Mouse (Mus musculus) CH12.LX (cell line): Measurements from ENCODE around the gene Frmd4a. TPM values are rescaled to one million over a fixed set of nuclear protein-coding genes. Genes with fewer than 3 reads are reported as not detected.

Experiments
- DNase-seq: peaks from one replicate; pipeline ENCODE4 v3.0.0-alpha.2; 2013; ENCODE audit errors: extremely low read depth
- H3K27ac ChIP-seq: 2 replicates; pipeline ENCODE4 v1.5.1; 2012; ENCODE audit warnings: low read depth, mild to moderate bottlenecking, control low read depth, moderate library complexity; ENCODE audit not compliant: insufficient read depth
- H3K27me3 ChIP-seq: replicated peaks from 2 replicates; pipeline ENCODE3; 2012; ENCODE audit warnings: inconsistent platforms
- H3K36me3 ChIP-seq, 2 experiments: replicated peaks in 1 of 2; 2 replicates each; pipeline versions ENCODE3 to v1.6.1; 2012; ENCODE audit warnings: inconsistent platforms in 1 of 2, low read length in 1 of 2, mild to moderate bottlenecking in 1 of 2, mixed read lengths in 1 of 2, moderate library complexity in 1 of 2; ENCODE audit not compliant: control insufficient read depth in 1 of 2, insufficient read depth in 1 of 2
- H3K4me1 ChIP-seq, 2 experiments: 2 replicates each; pipeline ENCODE4 v1.6.1; 2012; ENCODE audit warnings: inconsistent platforms in 1 of 2, moderate library complexity in 1 of 2; ENCODE audit not compliant: insufficient read depth in 2 of 2, control insufficient read depth in 1 of 2
- H3K4me2 ChIP-seq: 2 replicates; pipeline ENCODE4 v1.6.1; 2012; ENCODE audit warnings: low read depth, mild to moderate bottlenecking, control low read depth; ENCODE audit not compliant: poor library complexity, insufficient read depth, severe bottlenecking
- H3K4me3 ChIP-seq, 3 experiments: fragments of 150-350 bp in 1 of 3; sonication (generic) in 1 of 3; replicated peaks in 1 of 3; 2 replicates each; pipeline versions ENCODE3 to v1.5.1; 2011 to 2012; ENCODE audit warnings: low read depth in 2 of 3, low read length in 2 of 3, mild to moderate bottlenecking in 2 of 3, moderate library complexity in 2 of 3, control low read depth in 1 of 3, improper control_type of control experiment in 1 of 3, inconsistent platforms in 1 of 3, mixed read lengths in 1 of 3; ENCODE audit not compliant: poor library complexity in 1 of 3
- H3K79me2 ChIP-seq: replicated peaks from 2 replicates; pipeline ENCODE4 v1.6.1; 2012; ENCODE audit warnings: mild to moderate bottlenecking, moderate library complexity; ENCODE audit not compliant: control insufficient read depth, poor library complexity, insufficient read depth, severe bottlenecking; ENCODE audit errors: extremely low read depth
- H3K9ac ChIP-seq: 2 replicates; pipeline ENCODE4 v1.6.1; 2012; ENCODE audit warnings: low read depth, mild to moderate bottlenecking, control low read depth, moderate library complexity; ENCODE audit not compliant: insufficient read depth
- H3K9me3 ChIP-seq: replicated peaks from 2 replicates; pipeline ENCODE3; 2012; ENCODE audit warnings: low read length, inconsistent platforms, mixed read lengths
- CHD1 ChIP-seq: IDR thresholded peaks from 2 replicates; pipeline ENCODE4 v1.6.1; 2012; ENCODE audit warnings: low read depth, low read length, improper control_type of control experiment, inconsistent platforms
- CHD2 ChIP-seq: IDR thresholded peaks from 2 replicates; pipeline ENCODE4 v1.6.1; 2011; ENCODE audit warnings: low read length, improper control_type of control experiment
- E2F4 ChIP-seq: IDR thresholded peaks from 2 replicates; pipeline ENCODE4 v1.6.1; 2011; ENCODE audit warnings: low read depth, low read length, improper control_type of control experiment; ENCODE audit not compliant: insufficient replicate concordance
- HCFC1 ChIP-seq: IDR thresholded peaks from 2 replicates; pipeline ENCODE4 v1.6.1; 2012; ENCODE audit warnings: low read depth, mild to moderate bottlenecking, inconsistent platforms, low read length, improper control_type of control experiment
- IRF4 ChIP-seq: IDR thresholded peaks from 2 replicates; pipeline ENCODE4 v1.6.1; 2014; ENCODE audit warnings: low read depth, mild to moderate bottlenecking, inconsistent platforms, low read length, improper control_type of control experiment
- JUN ChIP-seq: IDR thresholded peaks from 2 replicates; pipeline ENCODE4 v1.6.1; 2011; ENCODE audit warnings: low read depth, mild to moderate bottlenecking, low read length, improper control_type of control experiment, moderate library complexity; ENCODE audit not compliant: insufficient read depth
- KAT2A ChIP-seq: IDR thresholded peaks from 2 replicates; pipeline ENCODE4 v1.6.1; 2012; ENCODE audit warnings: low read length, improper control_type of control experiment, inconsistent platforms; ENCODE audit not compliant: insufficient replicate concordance
- MAFK ChIP-seq: IDR thresholded peaks from 2 replicates; pipeline ENCODE4 v1.6.1; 2011; ENCODE audit warnings: low read length, improper control_type of control experiment; ENCODE audit not compliant: insufficient replicate concordance
- MAZ ChIP-seq: IDR thresholded peaks from 2 replicates; pipeline ENCODE4 v1.6.1; 2012; ENCODE audit warnings: low read depth, mild to moderate bottlenecking, inconsistent platforms, low read length, improper control_type of control experiment, moderate library complexity
- MEF2A ChIP-seq: IDR thresholded peaks from 2 replicates; pipeline ENCODE4 v1.6.1; 2014; ENCODE audit warnings: low read depth, mild to moderate bottlenecking, inconsistent platforms, low read length, improper control_type of control experiment, borderline replicate concordance
- MXI1 ChIP-seq: IDR thresholded peaks from 2 replicates; pipeline ENCODE4 v1.6.1; 2011; ENCODE audit warnings: mild to moderate bottlenecking, low read depth, low read length, improper control_type of control experiment
- MYC ChIP-seq: IDR thresholded peaks from 2 replicates; pipeline ENCODE4 v1.6.1; 2011; ENCODE audit warnings: low read depth, mild to moderate bottlenecking, improper control_type of control experiment, low read length
- NELFE ChIP-seq: IDR thresholded peaks from 2 replicates; pipeline ENCODE4 v1.6.1; 2011; ENCODE audit warnings: low read depth, low read length, improper control_type of control experiment
- PAX5 ChIP-seq: IDR thresholded peaks from 2 replicates; pipeline ENCODE4 v1.6.1; 2012; ENCODE audit warnings: low read length, inconsistent platforms, mixed read lengths
- POLR2AphosphoS2 ChIP-seq: IDR thresholded peaks from 2 replicates; pipeline ENCODE4 v1.6.1; 2011; ENCODE audit warnings: low read depth, low read length, improper control_type of control experiment
- SMC3 ChIP-seq: IDR thresholded peaks from 2 replicates; pipeline ENCODE4 v1.6.1; 2011; ENCODE audit warnings: low read depth, low read length, improper control_type of control experiment
- TBP ChIP-seq: conservative IDR thresholded peaks from 2 replicates; pipeline ENCODE4 v1.6.1; 2011; ENCODE audit warnings: low read depth, low read length, improper control_type of control experiment
- UBTF ChIP-seq: IDR thresholded peaks from 2 replicates; pipeline ENCODE4 v1.6.1; 2012; ENCODE audit warnings: low read depth, mild to moderate bottlenecking, inconsistent platforms, low read length, improper control_type of control experiment, moderate library complexity
- USF2 ChIP-seq: conservative IDR thresholded peaks from 2 replicates; pipeline ENCODE4 v1.6.1; 2011; ENCODE audit warnings: low read depth, low read length, improper control_type of control experiment
- dilution Hi-C: fragments of 300-500 bp; cut with MboI; formaldehyde crosslinking; loops from 2 replicates; pipeline ENCODE4 v1.14.3; 2020; ENCODE audit warnings: low sequenced_read_pairs; ENCODE audit not compliant: extremely low pct_unique_long_range_greater_than_20kb, extremely low pct_ligation_motif_present
- in situ Hi-C: fragments of 300-500 bp; cut with MboI; formaldehyde crosslinking; loops from 3 replicates; pipeline ENCODE4 v1.14.3; 2019; ENCODE audit warnings: low sequenced_read_pairs, low pct_ligation_motif_present, low pct_unique_long_range_greater_than_20kb, mixed read lengths
- polyA plus RNA-seq: library from polyadenylated mRNA; unstranded; fragments of >175 nt; gene quantifications from 2 replicates; pipeline ENCODE4 v1.2.1, GENCODE M21; 2012; ENCODE audit warnings: low read depth; ENCODE audit not compliant: insufficient read length
- total RNA-seq, 2 experiments: library from RNA; depleted of rRNA; stranded (reverse); fragments of 300-350 nt in 1 of 2; fragments of >200 nt in 1 of 2; gene quantifications; 2 replicates each; pipeline ENCODE4 v1.2.3; 2012 to 2014

Frmd4a gene
- total and polyA plus RNA-seq, 3 experiments = 0.13 to 2.0 (median 0.32) TPM

DNA sequence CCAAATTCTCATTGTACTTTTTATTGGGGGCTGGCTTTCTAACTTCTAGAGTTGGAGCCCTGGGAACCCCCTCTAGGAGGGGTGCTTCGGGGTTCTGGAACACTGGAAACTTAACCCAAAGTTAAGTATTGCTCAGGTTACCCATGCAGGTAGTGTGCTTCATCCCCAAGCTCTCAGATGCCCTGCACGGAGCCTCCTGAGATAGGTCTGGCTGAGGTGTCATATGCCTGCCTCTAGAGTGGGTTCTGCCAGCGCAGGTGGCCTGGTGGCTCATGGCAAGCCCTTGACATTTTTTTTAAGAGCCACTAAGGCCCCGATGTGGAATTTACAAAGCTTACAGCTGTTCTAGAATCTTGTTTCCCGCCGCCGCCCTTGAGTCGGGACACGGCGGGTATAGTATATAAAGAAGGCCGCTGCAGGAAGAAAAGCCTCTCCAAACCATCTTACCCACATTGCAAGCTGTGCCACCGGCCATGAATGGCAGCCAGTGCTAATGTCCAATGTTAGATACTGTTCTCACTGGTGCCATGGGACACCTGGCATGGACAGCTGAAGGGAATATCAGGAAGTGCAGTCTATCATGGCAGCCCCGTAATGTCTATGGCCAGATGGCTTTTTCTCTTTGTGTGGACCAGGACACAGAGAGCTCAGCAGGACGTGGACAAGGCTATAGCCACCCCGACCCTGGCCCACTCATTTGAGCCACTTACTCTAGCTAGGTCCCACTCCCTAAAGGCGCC, 396.2 kb downstream of the Frmd4a start:
- TF ChIP-seq SMC3 (no peak), JUN (no peak), TBP (no peak), MAZ (no peak), MXI1 (no peak), E2F4 (no peak), CHD2 (no peak), CHD1 (no peak), MYC (no peak), PAX5 (no peak), HCFC1 (no peak), KAT2A (no peak), IRF4 (no peak), MEF2A (no peak), NELFE (no peak), MAFK (no peak), UBTF (no peak), USF2 (no peak)
- H3K4me3 ChIP-seq = no peak overlapping the region
- no peak for DNase-seq
- dilution Hi-C loops (no loop called here), in situ Hi-C loops (no loop called here)
- H3K9ac ChIP-seq = no peak overlapping the region
- H3K9me3 ChIP-seq = no peaks in the 10 kb centered on the region
- peaks cover 9 to 32% of the 10 kb centered on the region in 2 experiments for H3K4me1 ChIP-seq
- H3K79me2 ChIP-seq = no peaks in the 10 kb centered on the region
- H3K27ac ChIP-seq = no peak overlapping the region
- no peak overlapping the region for H3K4me2 ChIP-seq
- H3K27me3 ChIP-seq = no peaks in the 10 kb centered on the region
- no peaks in the 10 kb centered on the region for H3K36me3 ChIP-seq

- H3K27me3 ChIP-seq = no peaks in the 10 kb centered on the region
- no peak for DNase-seq
- no peak overlapping the region for H3K9ac ChIP-seq
- no peak overlapping the region for H3K27ac ChIP-seq
- no peaks in the 10 kb centered on the region for H3K36me3 ChIP-seq
- no peaks in the 10 kb centered on the region for H3K79me2 ChIP-seq
- H3K4me1 ChIP-seq = peaks cover 0 to 18% of the 10 kb centered on the region in 2 experiments; a peak in 2 of 4 replicates
- dilution Hi-C loops = no loop called here
- H3K9me3 ChIP-seq = no peaks in the 10 kb centered on the region
- no peak overlapping the region for H3K4me2 ChIP-seq
- TF ChIP-seq USF2 = no peak
- TF ChIP-seq POLR2AphosphoS2 = no peak
- no peak overlapping the region for H3K4me3 ChIP-seq
- in situ Hi-C loops = no loop called here
These were observed 403.3 kb downstream of the Frmd4a start for GRCm38 (mm10) chr2:4420679-4421312.
